Mouse (Mus musculus) layer of hippocampus, adult 9-11 months (tissue): ENCODE results near the gene Frmd5.
A peak's percentile ranks its signal among the peaks of the same experiment; 100 is the strongest.

Experiments used
- DNase-seq: peaks from one replicate; pipeline ENCODE4 v3.0.0; 2022

Frmd5 gene

DNA sequence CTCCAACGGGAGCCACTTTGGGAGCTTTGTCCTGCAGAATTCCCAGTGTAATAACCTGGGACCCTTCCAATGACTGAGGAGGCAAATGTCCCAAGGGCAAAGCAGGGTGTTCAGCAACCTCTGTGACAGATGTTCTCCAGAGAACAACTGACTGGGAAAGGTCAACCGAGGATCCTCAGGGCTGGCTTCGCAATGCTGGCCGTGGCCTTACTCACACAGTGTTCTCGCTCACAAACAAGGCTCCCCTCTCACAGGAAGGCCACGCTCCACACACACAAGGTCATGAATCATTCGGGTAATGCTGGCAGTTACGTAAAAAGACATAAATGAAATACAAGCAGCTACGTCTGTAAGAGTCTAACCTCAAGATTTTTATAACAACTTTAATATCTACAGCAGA is 46.2 kb downstream of the Frmd5 start:
- no peak for DNase-seq

DNA sequence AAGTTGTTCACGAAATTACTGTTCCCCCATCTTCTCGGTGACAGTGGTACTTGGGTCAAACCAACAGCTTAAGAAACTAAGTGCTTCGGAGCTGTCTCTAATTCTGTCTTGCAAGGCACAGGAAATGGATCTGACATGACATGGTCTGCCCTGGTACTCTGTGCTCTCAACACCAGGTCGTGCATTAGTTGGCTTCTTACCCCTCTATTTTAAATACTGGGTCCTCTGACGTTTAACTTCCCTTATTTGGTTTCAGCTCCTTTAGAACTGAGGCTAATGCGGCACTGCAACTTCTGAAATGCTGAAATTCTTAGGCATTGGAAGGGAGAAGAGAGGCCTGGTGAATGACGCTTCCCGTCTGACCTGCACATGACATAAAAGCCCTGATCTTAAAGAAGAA is 48.6 kb downstream of the Frmd5 start:
- no peak for DNase-seq

DNA sequence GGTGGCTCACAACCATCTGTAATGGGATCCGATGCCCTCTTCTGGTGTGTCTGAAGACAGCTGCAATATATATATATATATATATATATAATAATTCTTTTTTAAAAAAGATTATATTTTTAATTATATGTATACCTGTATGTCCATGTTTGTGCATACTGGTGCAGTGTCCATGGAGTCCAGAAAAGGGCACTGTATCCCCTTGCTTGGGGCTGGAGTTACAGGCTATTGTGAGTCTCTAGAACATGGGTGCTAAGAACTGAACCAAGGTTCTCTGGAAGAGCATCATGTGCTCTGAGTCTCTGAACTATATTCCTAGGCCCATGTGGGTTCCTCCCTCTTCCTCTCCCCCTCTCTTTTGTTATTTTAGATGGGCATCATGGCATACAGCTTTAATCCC is 50.6 kb downstream of the Frmd5 start:
- DNase-seq = no peak

DNA sequence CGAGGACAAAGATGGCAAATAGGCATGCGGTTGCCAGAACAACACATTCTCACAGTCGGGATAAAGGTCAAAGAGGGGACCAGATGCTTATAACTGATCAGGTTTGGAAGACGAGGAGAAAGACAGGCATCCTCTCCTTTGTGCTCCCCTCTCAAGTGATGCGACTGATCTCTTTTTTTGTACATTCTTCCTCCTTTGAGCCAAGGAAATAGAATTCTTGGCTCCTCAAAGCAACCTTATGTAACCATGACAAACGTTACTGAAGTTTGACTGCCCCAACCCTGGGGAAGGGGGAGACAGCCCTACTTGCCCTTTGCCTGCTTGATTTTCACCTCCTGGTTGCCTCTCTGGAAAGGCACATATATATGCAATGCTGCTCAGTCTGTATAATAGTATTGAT is 51.8 kb downstream of the Frmd5 start:
- no peak for DNase-seq

DNA sequence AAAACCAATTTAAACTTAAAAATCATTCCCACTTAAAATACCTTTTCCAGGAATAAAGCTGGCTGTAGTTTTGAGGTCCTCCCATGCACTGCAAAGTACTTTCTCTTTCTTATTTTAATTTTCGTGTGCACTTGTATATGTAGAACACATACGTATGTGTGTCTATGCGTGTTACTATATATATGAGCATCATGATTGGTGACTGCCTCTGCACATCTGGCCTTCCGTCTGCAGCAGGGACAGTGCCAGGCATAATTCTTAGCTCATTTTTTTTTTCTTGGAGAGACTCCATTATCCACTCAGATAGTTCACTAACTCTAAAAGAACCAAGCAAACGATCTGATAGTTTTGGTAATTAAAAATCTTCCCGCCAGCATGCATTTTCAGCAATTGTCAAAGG is 56.8 kb downstream of the Frmd5 start:
- DNase-seq = peak; percentile 20

DNA sequence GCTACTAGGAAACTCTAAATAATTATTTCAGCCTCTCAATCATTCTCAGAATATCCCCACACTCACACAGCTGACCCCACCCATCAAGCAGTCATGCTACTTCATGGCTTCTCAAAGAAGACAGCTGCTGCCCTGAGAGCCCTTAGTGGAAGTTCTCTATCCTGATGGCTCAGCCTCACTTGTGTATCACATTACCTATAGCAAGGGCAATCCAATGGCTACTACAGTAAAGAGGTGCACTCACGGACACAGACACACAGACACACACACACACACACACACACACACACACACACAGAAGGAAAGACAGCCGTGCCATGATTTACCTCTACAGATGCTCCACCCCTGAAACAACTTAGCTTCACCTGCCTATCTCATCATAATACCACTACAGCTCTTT is 65.7 kb downstream of the Frmd5 start:
- DNase-seq = no peak

DNA sequence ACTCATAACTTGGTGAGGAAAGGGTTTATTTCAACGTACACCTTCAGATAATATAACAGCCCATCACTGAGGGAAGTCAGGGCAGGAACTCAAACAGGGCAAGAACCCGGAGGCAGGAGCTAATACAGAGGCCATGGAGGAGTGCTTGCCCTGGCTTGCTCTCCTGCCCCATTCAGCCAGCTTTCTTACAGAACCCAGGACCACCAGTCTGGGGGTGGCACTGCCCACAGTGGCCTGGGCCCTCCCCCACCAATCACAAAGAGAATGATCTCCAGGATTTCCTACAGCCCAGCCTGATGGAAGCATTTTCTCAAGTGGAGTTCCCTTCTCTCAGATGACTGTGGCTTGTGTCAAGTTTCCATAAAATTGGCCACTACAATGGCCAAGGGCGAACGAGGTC is 67.5 kb downstream of the Frmd5 start:
- DNase-seq = no peak

DNA sequence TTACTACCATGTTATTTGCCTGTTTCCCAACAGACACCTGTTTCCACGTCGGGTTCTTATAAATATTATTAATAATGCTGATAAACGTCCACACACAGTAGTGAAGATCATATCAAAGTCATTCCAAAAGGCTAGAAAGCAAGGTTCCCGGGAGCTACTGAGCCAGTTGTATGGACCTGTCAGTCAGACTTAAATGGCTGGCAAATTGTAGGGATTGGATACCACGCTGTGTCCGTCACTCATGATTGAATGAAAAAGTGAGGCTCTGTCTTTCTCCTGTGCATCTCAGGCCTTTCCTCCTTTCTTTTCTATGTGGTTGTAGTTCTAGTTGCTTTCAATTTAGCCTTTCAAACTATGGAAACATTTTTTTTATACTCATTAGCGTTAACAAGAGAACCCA is 73.5 kb downstream of the Frmd5 start:
- DNase-seq = no peak

DNA sequence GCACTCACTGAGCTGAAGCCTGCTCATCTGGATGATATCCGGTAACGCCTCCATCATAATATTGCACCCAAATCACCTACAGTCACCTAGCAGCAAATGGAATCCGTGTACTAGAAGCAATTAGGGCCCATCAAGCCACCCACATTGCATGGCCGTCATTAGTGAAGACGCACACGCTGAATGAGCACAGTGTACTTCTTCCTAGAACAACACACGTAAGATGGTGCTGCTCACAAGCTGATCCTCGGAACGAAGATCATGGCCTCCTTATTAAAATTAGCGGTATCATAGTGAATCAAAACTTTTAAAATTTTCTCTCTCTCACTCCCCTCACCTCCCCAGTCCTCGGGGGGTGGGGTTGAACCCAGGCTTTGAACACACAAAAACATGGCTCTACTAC is 76.4 kb downstream of the Frmd5 start:
- DNase-seq = no peak

DNA sequence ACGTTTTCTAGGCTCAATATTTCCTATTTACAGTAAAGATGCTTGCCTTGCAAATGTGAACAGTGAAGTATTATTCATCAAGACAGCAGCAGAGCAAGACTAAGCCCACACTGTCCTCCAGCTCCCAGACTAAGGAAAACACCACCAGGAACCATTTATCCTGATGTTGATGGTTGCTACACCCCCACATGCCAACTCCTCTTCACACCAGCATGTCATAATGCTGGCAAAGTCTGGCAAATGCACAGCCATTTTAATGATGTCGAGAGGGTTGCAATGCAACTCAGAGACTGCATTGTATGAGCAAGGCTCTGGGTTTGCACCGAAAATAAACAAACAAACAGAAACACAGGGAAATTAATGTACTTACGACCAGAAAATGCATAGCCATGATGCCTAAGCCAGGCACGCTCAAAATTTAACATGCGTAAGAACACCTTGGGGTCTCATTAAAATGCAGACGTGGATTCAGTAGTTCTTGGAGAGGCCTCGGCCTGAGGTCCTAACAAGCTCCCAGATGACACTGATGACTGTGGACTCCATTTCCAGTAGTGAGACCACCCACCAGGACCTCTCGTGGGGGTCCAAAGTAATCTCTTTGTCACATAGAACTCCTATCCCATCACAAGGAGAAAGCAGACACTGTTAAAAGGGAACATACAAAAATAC is 77.8 kb downstream of the Frmd5 start:
- no peak for DNase-seq

DNA sequence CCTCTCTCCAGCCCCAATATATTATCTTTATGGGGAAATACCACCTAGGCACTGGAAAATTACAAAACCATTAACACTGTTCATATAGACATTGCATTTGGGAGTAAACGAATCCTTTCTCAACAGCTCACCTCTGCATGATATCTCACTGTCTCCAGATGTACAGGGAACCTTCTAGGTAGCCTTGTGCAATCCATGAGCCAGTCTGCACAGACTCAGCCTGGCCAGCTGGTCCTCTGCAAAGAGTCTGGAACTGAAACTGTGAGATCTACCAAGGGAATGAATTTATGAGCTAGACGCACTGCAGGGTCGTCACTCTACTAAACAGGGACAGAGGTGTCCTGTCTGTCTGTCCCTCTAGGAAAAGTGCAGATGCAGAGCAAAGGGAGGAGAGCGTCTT is 82.0 kb downstream of the Frmd5 start:
- DNase-seq = no peak

DNA sequence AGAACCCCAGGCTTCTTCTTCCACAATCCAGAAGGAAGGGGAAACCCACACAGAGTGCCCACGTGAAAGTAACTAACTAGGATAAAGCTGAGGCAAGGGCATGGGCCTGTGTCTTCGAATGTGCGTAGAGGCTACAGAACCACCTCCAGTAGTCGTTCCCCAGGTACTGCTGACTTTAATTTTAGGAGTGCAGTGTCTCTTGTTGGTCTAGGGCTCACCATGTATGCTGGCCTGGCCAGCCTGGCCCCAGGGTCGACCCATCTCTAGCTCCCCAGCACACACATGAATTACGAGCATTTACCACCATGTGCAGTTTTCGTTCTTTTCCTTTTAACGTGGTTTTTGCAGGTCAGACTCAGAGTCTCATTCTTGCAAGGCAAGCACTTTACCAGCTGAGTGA is 83.1 kb downstream of the Frmd5 start:
- no peak for DNase-seq

DNA sequence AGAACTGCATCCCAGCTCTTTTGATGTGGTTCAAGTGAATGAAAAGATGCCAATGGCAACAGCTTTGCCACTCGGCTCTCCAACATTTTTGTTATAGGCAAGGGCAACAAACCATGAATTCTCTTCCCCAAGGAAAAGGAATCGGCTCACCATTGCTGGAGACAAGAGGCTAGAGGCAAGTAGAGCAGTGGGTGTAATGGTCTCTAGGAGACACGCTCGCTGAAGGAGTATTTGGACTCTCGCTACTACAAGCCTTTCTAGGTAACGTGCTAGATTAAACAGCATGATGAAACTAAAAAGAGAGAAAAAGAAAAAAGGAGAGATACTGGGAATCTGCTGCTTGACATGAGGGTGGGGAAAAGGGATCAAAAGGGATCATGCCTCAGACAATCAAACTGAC is 87.9 kb downstream of the Frmd5 start:
- no peak for DNase-seq

DNA sequence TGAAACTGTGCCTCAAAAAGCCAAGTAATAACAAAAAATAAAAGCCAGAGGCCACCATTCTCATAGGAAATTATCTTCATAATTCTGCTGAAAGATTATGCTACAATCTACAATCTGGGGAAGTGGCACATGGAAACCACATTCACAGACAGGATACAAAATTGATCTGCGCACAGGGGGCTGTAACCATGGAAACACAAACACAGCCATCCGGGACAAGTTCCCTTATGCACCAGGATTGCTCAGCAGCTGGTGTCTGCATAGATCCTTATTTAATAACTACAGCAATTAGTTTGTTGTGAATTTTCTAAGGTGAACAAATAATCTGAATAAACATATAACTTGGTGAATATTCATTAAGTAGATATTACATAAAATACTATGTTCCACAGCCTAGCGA is 89.8 kb downstream of the Frmd5 start:
- DNase-seq = peak; percentile 64

DNA sequence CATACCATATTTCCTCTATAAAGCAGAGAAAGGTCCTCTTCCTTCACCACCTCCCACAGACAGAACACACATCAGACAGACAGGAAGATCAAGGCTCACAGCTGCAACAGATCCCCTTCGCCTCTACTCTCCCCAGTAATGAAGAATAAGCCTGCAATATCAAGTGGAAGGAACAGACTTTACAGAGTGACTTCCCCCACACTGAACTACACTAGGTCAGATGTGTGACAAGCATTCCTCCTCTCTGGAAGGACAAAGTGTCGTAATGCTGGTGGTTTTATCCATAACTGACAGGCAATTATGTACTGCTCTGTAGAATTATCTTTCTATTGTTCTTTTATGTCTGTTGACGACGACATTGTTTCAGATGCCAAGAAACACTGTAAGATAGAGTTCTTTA is 93.3 kb downstream of the Frmd5 start:
- DNase-seq = no peak

DNA sequence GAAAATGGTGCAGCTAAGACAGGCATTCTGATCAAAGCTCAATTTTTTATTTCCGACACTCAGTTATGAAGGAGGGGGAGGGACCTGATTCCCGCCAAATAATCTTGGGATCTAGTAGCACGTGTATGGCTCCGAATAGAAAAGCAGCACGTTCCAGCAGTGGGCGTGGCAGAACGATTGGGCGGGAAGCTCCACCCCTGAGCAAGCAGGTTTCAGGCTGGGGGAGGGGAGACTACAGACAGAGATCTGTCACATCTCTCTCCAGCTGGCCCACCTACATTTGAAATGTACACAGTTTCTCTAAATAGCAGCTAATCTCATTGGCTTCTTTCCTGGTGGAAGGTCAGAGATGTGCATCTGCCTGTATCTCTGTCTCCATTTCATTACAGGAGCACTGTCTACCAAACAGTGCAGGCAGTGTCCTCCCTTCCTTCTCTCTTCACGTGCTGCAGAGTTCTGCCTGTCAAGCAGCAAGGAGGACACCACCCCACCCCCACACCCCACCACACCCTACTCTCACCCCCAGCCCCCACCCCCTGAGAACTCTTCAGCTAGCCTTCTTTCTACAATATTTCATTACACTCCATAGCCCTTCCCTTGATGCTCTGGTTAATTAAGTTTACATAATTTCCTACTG is 95.0 kb downstream of the Frmd5 start:
- peak; percentile 28 for DNase-seq

DNA sequence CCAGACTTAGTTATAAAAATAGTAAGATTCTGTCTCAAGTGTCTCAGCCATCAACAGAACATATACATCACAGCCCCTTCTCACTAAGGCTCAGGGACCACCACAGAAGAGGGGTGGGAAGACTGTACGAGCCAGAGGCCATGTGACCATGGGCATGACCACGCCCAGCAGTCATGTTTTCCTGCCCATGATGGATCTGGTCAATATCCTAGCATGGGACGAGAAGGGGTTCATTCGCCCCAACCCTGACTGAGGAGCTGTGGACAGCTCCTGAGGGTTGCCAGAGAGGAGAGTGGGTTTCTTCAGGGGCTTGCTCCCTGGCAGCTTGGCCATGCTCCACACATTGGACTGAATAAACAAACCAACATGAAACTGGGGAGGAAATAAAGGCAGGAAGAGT is 97.8 kb downstream of the Frmd5 start:
- no peak for DNase-seq

DNA sequence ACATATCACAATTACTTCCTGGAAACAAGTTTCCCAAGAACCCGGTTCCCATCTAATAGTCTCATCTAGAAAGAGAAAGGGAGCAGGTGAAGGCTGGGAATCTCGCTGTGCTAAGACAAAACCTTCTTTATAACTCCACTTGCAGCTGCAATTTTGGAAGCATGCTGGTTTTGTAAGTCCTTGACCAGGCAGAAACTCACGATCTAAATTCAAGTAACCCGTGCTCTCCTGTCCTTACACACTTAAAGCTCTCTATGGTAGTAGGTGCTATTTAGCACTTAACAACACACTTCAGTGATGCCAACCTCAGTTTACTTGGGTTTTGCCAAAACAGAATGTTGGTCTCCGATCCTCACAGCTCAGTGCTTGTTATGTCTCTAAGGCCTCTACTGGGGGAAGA is 99.4 kb downstream of the Frmd5 start:
- DNase-seq = no peak

DNA sequence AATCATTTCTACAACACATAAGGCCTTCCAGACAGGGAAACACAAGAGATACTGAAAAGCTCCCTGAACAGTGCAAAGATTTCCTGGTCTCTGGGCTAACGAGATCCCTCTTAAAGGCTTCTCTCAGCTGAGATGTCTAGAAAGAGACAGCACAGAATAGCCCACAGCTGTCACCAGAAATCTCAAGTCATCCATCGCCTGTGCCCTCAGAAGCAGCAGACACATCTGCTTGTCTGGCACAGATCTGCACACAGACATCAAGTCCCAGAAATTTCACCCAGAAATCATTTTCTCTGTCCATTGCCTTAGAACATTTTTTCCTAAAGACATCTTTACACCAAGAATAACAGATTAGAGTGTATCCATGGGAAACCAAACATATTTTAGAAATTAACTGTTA is 101.1 kb downstream of the Frmd5 start:
- no peak for DNase-seq

DNA sequence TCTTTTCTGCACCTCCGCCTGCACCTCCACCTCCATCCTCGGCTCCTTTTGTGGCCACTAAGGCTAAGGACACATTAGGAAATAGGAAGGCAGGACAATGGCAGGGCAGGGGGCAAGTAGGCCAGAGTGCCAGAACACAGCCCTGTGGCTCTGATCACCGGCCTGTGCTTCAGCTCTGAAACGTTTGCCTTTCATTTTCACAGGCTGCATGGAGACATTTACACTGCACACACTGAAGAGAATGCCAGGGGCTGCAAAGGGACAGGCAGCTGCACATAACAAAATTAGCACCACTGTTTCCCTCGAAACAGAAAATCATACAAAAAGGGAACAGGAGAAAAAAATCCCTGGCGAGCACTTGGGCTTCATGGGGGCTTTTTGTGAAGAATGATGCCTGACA is 107.6 kb downstream of the Frmd5 start:
- no peak for DNase-seq

DNA sequence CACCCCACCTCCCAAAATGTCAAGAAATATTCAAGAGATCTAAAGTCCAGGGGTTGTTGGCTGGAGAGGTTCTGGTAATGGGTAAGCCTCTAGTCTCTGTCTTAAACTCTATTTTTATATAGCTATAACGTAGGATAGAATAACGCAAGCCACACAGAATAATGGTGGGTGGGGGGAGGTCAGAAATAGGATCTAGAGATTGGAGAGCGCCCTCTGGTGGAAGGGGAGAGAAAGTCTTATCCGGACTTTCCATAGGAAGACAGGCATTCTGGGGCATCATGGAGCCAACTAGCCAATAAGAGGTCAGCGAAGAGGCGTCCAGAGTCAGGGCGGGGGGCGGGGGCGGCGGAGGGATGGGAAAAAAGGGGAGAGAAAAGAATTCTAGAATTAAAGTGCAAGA is 111.5 kb downstream of the Frmd5 start:
- DNase-seq = no peak

DNA sequence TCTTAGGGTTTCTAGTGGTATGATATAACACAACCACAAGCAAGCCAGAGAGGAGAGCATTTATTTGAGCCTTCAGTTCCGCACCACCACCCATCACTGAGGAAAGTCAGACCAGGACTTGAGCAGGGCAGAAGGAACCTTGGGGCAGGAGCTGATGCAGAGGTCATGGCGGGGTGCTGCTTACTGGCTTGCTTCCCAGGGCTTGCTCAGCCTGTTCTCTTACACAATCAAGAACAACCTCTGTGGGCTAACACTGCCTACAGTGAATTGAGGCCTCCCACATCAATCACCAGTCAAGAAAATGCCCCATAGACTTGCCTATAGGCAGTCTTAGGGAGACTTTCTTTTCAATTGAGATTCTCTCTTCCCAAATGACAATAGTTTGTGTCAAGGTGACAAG is 118.8 kb downstream of the Frmd5 start:
- no peak for DNase-seq

DNA sequence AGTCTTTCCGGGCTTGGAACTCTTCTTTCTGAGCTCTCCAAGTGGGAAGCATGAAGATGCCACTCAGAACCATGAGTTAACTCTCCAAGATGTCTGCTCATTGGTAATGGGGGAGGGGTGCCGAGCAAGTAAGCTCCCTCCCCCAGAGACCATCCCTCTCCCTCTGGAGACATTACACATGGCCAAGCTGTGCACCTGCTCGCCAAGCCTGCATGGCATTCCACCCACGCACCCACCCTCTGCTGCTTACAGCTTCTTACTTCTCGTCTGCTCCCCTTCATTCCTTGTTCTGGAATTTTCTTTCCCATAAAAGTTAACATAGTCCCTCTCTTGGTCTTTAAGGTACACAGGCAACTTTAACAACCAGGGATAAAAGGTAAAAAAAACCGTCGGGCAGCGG is 123.3 kb downstream of the Frmd5 start:
- DNase-seq = peak; percentile 33

DNA sequence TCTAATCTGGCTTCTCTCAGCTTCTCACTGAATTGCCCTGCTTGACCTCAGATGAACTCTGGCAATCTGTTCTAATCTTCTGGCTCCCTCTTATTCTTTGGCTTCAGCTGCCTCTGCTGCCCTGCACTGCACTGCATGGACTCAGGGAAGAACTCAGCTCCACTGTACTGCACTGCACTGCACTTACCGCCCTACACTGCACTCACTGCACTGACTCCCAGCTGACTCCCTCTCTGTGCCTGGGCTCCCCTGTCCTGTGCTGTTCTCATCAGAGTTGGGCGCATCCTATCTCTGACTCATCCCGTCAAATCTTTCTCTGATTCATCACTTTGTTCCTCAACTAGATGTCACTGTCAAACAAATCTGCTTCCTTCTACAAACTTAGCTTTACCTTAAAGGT is 124.5 kb downstream of the Frmd5 start:
- no peak for DNase-seq

DNA sequence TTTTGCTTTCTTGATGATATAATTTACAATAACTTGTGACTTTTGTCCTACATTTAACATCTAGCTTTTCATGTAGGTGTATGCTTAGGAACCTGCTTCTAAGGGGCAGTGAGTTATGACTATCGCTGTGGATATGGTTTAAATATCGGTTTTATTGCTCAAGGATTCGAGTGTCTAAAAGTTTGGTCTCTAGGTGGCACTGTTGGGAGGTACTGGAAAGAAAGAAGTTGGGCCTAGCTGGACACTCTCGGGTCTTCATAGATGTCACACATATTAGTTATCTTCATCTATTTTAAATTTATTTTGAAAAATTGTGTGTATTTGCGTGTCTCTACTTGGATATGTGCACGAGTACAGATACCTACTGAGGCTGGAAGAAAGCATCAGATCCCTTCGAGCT is 127.2 kb downstream of the Frmd5 start:
- DNase-seq = no peak

DNA sequence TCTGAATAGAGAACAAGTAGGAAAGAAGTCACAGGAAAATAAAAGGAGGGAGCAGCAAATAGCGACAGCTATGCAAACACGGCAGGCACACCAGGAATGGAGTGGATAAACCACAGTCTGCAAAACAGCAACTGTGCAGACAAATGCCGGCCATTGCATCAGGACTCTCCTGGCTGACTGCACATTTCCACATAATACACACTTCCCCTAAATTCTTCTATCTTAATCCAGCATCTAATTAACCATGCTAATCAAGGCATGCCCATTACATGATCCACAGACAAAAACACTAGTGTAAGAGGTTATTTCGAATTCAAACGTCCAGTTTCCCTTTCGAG is 129.3 kb downstream of the Frmd5 start:
- DNase-seq = no peak
